Mouse (Mus musculus) naive thymus-derived CD4-positive, alpha-beta T cell, adult 2 months (primary cell): ENCODE data around the gene Rbbp7.

Experiments used
- DNase-seq: peaks from one replicate; pipeline ENCODE4 v3.0.0-alpha.2; 2011; ENCODE audit warnings: low read depth

Rbbp7 gene

DNA sequence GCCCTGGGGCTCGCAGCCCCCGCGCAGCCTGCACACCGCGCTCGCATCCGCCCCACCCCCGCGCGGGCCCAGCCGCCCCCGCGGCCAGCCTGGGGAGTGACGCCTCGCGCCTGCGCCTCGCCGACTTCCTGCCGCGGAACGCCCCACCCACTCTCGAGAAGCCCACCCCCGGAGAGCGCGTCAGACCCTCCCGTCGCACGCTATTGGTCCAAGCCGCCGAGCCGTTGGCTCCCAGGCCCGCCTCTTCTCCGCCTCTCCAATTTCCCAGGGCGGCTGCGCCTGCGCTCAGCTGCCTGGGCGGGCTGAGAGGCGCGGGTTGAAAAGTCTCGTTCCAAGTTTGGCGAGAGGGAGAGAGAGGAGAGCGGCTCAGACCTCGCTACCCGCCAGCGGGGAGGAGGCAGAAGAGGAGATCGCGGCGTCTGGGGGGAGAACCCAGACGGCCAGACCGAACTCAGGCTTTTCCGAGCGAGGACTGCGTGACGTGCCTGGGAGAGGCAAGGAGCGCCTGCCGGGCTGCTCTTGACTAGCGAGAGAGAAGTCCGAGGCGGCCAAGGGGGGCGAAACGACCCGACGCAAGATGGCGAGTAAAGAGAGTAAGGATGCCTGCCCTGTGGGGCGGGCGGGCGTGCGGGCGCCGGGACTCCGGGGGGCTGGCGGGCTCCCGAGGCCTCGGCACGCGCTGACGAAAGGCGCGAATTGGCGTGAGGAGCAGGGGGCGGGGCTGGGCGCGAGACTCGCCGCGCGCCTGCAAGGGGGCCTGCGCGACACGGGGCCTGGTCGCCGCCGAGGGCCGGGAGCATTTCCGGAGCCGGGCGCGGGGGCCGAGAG, at the start of gene Rbbp7:
Gene Rbbp7, plus strand, starts transcription at position 288 of the 828 bp plus-strand sequence.
- DNase-seq = peak; percentile 93

DNA sequence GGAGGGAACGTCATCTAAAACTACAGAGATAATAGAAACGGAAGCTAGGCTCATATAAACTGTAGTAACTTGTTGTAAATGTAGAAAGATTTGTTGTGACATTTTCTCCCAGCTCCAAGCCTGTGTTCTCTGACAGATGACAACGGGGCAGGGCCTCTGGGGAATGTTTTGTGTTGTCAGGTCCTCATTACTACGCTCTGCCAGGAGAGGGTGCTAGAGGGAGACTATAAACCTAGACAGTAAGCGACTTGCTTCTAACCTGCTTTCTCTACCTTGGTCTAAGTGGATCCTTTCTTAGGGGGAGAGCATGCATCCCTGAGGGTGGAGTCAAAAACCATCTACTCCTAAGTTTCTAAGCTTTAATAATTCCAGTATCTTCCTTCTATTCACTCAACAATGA, 42.4 kb upstream of the Rbbp7 start:
- peak; percentile 75 for DNase-seq

DNA sequence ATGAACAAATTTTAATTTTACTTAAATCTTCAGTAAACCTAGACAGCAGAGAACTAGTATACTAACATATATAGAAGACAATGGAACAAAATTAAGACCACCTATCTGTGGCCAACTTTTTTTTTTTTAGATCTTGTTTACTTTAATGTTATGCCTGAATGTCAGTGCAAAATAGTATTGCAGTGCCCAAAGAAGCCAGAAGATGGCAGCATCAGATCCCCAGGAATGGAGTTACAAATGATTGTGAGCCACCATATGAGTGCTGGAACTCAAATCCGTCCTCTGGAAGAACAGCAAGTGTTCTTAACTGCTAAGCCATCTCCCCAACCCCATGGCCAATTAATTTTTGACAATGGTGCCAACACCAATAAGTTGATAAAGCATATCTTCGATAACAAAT, 40.6 kb upstream of the Rbbp7 start:
- peak; percentile 78 for DNase-seq

DNA sequence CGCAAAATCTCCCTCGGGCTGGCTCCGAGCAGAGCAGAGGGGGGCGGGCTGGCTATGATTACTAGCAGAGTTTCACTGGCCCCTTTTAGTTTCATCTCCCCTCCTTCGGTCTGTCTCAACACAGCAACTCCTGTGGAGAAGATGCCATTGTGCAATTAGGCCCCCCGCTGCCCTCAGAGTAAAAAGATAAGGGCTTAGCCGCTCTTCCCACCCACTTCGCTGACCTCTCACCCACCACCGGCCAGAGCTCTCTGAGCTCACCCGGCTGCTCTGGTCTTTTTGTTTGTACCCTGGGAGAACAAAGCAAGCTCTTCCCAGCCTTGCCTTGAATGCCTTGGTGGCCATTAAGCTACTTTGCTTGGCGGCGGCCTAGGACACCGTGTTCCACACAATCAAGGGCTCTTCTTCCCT, 32.8 kb upstream of the Rbbp7 start:
- DNase-seq = no peak

DNA sequence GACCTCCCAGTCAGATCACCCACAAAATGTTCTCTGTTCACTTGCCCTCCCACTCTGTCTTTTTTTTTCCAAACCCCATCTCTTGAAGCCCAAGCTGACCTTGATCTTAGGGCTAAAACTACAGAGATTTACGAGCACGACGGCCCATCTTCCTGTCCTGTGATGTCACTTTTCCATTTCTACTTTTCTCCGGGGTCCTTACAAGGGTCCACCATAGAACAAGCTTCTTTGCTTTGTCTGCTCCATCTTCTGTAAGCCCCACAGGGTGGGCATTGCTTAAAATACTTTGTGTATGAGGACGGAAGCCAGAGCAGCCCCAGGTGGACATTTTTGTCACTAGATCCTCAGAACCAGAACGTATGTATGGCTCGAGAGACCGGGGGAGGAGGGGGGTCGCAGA, 32.4 kb upstream of the Rbbp7 start:
- no peak for DNase-seq

DNA sequence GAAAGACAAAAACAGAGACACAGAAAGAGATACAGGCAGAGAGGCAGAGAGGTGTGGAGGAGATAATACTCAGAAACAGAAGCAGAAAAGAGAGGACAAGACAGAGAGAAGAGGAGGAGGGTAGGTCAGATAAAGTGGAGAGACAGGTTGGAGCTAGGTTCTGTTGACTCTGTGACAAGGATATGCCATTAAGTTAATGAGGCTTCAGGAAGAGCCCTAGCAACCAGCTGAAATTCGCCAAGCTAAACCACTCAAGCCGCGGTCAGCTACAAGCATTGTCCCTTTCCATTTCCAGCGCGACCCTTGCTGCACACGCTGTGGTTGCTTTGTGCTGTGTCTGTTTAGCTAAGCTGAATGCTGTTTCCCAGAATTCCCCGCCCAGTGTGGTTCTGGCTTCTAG, 32.0 kb upstream of the Rbbp7 start:
- no peak for DNase-seq

DNA sequence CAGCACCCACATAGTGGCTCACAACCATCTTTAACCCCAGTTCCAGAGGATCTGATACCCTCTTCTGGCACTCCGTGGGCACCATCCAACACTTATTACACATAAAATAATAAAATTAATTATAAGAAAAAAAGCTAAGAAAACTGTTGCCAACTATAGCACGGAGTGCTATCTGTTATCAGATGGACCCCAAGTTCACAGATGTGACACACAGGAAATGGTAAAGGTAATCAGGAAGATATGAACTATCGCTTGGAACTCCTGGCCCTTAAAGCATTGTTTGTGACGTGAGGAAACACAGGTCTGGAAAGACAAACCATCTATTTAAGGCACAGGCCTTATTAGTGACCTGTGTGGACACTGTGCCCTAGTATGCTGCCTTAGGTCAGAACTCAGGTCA, 30.2 kb upstream of the Rbbp7 start:
- DNase-seq = no peak

DNA sequence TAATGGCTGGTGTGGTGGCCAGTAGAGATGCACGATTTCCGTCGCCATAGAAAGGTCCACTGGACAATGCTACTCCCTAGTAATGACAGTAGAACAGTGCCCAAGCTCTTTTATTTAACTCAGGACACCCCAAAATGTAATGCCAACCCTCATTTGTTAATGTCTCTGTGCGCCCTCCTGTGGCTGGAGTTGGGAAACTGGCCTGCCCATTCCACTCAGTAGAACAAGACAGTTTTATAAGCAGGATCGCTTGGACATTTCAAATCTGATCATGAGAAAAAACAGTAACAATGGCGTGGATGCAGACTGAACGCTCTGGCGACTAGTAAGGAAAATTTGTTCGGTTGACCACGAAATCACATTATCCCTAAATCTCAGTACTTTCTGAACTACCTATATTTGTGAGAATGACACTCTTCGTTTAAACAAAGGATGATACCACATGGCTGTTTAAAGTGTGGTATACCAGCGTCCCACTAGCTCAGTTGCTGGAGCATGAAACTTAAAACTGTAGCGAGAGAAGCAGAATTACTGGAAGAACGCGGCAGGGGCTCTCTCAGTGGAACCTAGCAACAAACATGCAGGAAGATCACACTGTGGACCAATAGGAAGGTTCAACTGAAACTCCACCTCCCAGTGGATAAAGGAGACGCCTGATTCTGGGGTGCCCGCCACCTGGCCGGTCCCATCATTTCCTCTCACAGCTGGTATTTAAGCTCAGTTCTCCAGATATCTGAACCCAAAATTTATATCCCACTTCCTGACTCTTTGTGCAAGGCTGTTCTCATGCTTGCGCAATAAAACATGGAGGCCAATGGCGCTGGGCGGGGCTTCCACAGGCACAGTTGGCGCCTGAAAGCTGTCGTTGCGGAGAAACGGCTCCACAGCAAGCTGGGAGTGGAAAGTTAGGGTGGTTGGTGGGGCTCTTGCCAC, 24.9 kb upstream of the Rbbp7 start:
- DNase-seq = peak; percentile 72

DNA sequence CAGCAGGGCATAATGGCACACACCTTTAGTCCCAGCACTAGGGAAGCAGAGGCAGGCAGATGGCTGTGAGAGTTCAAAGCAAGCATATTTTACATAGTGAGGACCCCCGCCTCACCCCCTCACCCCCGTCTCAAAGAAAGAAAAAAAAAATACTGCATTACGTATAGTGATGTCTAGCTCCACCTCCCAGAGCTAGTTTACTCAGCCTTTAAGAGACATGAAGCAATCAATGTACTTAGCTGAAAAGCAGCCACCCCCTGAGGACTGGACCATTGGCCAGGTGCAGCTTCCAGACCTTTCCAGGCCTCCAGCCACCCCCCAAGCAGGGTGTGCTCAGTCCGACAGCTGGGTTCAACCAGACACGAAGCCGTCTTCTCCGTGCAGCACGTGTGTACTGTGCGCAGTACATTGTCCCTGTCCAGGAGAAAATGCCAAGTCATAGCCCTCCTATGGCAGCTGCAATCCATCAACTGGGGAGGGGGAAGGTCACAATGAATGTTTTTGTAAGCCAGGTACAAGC, 24.0 kb upstream of the Rbbp7 start:
- peak; percentile 7 for DNase-seq

DNA sequence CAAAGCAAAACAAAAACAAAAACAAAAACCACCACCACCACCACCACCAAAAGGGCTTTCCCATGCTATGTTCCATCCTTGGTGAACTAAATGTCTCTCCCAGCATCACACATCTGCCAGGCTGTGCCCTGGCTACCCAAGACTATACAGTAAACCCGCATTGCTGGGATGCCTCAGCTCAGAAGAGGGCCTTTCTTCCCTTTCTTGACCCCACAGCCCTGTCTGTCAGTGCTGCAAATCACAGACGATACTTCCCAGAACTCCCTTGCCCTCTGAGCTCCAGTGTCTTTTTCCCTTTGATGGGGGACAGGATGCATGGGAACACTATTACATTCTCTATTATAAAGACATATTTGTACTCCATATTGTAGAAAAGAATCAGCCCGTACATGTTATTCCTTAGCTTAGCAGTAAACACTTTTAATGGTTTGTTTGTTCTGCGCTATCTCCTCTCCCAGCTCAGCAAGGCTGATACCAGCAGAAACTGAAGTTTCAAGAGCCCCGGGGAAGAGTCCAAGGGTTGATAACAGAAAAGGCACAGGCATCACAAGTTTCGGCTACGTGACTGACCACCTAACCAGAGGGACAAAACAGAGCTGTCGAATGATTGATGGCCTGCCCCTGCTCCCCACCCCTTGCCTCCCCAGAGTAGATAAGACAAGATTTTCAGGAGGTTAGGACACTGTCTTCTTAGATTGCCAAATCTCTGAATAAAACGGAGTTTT, 11.3 kb upstream of the Rbbp7 start:
- DNase-seq = no peak

DNA sequence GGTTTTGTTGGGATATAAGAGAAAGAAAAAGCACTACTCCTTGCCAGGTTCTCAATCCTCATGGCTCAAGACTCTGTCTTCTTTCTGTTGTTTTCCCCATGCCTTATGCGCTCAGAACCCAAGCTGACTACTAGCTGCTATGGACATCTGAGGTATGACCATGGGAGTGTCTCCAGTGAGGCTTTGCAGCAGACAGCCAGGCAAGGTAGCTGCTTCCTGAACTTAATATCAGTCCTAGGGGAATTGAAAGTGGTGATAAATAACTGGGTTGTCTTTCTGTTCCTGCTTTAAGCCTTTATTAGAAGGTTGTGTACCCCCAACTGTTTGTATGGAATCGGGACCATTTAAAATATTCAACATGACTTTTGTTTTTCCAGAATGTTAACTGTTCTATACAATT, 7.8 kb upstream of the Rbbp7 start:
- DNase-seq = no peak

DNA sequence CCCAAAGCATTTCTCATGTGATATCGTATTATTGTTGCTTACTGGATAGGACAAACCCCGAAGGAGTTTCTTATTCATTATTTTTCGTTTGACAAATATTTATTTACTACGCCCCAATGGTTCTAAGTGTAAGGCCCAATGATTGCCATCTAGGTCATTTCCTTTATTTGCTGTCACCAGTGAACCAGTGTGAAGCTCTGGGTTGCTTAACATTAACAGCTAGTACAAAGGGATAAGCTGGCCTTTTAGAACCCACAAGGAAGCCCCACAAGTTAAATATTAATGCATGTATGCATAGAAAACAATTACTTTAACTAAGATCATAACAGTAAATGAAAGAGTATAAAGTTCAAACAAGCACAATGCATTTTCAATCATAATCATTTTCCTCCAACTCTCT, 5.9 kb upstream of the Rbbp7 start:
- no peak for DNase-seq

DNA sequence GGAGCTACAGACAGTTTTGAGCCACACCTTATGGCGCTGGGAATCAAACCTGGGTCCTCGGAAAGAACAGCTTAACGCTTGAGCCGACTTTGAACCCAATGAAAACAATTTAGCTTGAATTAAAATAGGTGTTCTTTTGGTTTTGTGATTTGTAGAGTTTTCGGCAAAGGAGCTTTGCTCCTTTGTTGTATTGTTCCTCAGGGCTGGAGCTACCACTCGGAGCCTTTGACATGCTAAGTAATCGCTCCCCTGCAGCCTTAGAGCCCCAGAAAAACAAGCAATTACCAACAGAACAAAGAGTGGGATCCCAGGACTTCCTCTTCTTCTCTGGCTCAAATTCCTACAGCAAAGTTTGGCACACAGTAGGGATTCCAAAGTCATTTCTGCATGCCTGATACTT, 4.1 kb upstream of the Rbbp7 start:
- DNase-seq = no peak

DNA sequence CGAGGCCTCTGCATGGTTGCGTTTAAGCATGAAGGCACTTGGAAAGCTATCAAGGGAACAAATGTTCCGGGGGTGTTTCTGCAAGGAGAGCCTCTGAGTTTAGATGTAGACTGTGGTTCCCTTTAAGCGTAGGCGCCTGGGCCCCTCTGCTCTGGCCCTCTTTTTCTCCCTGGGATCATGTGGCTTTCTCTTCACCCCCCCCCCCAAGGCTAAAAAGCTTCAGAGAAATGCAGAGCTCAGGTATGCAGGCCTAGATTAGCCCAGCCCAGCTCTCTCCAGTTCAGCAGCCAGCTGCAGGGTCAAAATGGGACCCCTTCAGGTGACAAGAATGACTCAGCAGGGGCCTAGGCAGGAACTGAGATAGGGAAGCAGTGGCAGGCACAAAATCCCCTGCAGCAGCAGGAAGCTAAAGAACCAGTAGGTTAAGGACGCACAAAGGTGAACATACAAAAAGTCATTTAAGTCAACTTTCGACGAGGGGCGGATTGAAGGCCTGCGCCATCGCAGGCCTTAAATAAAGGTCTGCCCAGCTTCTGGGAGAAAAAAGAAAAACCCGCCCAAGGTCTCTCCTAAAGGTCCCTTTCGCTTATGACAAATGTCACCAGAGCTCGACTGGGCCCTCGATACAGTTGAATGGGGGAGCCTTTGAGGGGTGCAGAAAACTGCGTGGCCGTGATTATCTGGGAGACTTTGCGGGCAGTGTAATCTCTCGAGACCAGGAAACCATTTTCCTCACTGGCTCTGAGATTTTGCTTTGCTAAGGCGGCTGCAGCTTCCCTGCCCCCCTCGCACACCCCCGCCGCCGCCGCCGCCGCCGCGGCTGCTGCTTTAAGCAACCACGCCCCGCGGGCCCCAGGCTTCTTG, 719 bp upstream of the Rbbp7 start:
- no peak for DNase-seq

DNA sequence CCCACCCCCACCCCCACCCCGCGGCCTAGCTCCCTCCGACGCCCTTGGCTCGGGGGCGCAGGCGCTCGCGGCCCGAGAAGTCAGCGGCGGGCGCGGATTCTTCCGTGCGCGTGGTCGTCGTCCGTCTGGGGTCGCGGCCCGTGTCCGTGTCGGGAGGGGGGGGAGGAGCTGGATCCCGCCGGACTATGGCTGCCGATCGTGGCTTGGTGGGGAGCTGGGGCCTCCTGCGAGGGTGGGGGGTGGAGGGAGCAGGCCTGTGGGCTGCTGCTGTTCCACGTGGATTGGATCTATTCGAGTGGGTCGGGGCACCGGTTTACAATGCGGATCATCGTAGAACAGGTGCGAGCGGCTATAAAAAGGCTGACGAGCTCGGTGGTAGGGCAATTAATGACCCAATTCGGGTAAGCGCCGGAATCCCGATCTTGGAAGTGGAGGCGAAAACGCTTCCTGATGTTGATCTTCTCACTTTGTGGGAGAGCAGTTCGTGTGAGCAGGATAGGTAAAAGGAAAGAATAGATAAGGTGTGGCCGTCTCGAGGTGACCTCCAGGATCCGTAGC, 835 bp downstream of the Rbbp7 start:
- DNase-seq = peak; percentile 21

DNA sequence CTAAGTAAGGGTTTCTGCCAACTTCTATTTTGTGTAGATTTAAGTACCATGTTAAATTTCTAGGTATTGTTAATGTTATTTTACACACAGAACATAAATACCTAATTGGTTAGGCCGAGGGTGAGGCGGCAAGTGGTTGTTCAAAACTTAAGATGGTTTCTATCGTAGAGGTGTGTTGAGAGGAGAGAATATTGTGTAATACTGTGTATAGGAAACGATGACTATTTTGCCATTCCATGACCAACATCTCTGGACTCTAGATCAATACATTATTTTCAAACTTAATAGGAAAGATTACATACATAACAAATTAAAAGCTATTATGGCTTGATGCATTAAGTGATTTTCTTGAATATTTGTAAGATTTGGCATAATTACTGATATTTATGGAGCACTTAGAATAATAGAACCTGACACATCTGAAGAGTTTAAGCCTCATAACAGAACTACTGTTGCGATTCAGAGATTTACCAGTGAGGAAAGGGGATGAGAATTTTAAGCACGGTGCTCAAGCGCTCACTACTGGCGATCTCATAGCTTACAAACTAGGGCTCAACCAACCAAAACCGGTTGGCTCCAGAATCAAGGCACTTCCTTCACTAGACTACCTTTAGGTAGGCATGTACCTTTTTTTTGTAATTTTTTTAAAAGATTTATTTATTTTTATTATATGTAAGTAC, 1.7 kb downstream of the Rbbp7 start:
- peak; percentile 27 for DNase-seq

DNA sequence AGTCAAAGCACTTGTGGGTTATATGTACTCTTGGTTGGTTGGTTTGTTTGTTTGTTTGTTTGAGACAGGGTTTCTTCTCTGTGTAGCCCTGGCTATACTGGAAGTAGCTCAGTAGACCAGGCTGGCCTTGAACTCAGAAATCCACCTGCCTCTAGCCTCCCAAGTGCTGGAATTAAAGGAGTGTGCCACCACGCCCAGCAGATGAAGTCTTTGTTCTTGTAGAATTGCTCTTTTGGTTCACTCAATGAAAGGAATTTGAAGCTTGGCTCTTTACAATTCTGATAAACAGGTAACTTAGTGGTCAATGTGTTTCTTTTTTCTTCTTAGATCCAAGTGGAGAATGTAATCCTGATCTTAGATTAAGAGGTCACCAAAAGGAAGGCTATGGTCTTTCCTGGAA, 10.5 kb downstream of the Rbbp7 start:
- no peak for DNase-seq

DNA sequence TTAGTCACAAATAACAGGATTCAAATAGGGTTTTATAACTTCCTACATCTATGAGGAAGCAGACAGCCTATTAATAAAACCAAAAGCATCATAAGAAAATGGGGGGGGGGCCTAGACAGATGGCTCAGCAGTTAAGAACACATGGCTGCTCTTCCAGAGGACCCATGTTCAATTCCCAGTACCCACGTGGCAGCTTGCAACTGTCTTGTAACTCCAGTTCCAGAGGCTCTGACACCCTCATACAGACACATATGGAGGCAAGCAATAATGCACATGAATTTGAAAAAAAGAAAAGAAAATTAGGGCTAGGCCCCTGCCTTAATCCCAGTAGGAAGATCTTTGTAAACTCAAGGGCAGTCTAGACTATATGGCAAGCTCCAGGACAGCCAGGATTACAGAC, 28.2 kb downstream of the Rbbp7 start:
- DNase-seq = no peak

DNA sequence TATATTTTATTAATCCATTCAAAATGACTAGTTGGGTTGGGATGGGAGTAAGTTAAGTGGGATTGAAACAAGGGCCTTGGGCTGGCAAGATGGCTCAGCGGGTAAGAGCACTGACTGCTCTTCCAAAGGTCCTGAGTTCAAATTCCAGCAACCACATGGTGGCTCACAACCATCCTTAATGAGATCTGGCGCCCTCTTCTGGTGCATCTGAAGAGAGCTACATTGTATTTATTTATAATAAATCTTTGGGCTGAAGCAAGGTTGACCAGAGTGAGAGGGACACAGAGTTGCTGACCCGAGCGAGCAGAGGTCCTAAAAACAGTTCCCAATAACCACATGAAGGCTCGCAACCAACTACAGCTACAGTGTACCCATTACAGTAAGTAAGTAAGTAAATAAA, 31.2 kb downstream of the Rbbp7 start:
- DNase-seq = peak; percentile 39

DNA sequence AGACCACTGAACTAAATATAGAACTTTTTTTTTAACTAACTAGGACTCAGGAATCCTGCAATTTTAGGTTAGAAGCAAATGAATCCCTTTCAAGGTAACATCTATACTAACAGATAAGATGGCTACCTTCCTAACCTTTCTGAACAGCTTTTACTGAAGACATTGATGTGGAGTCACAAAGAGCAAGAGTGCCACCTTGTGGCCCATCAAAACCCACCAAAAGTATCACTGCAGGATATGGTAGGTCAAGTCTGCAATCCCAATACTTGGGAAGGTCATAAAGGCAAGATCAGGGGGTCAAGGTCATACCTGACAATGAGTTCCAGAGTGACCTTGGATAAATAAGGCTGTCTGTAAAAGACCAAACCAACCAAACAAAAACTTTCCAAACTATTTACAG, 40.2 kb downstream of the Rbbp7 start:
- DNase-seq = peak; percentile 71
